Mouse (Mus musculus): ENCODE results near the gene Kcp. TPM values are rescaled to one million over a fixed set of nuclear protein-coding genes. Genes with fewer than 3 reads are reported as not detected.

The Kcp gene
- polyA plus RNA-seq, 1 experiment, result 4.1 TPM

DNA sequence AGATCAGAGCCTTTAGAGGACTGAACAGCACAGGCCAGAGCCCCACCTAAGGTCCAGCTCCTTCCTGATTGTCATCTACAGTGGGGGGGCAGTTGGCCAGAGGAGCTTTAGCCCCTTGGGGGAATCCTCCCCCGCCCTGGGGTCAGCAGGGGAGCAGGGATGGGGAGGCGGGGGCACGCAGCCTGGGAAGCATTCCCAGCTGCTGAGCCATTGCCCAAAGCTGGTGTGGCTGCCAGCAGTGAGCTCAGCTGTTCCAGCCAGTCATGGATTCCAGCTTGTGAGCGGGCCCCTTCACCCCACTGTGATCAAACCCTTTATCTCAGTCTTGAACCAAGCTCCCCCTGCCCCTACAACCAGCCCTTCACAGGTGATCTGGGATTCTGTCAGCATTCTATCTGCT, 68.5 kb downstream of the Kcp start:
- H3K27ac ChIP-seq (ENCODE audit: insufficient read depth, low read length), result no peak overlapping the region
- TF ChIP-seq CTCF (IDR thresholded peaks at IDR 0.05; ENCODE audit: extremely low read depth, insufficient read depth, low read length) (no peak), POLR2A (IDR thresholded peaks at IDR 0.05; ENCODE audit: extremely low read depth, insufficient read depth, low read length) (no peak)
- no peaks in the 10 kb centered on the region for H3K4me1 ChIP-seq (ENCODE audit: control insufficient read depth, insufficient read depth, low read length)
- no peak overlapping the region for H3K4me3 ChIP-seq (ENCODE audit: insufficient read depth, low read length)

DNA sequence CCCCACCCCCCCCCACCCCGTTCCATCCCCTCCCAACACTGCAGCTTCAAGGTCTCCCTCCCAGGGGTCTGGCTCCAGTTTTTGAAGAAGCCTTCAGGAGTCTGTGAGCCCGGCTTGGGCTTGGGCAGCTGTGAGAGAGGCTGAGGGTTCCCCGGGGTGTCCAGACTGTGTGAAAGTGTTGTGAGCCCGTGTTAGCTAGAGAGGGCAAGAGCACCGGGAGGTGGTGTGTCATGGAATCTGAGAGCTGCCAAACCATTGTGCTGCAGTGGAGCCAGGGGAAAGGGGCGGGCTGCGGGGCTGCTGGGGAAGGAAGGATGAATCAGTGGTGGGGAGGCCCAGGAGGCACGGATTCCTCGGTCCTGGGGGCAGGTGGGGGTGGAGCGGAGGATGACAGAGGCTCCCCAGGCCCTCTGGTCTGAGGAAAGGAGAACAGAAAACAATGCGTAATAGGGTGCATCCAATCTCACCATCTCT, 71.3 kb downstream of the Kcp start:
- TF ChIP-seq CTCF (IDR thresholded peaks at IDR 0.05; ENCODE audit: extremely low read depth, insufficient read depth, low read length) (no peak), POLR2A (IDR thresholded peaks at IDR 0.05; ENCODE audit: extremely low read depth, insufficient read depth, low read length) (no peak)
- Histone ChIP-seq H3K27ac (ENCODE audit: insufficient read depth, low read length) (no peak overlapping the region), H3K4me3 (ENCODE audit: insufficient read depth, low read length) (no peak overlapping the region), H3K4me1 (ENCODE audit: control insufficient read depth, insufficient read depth, low read length) (no peaks in the 10 kb centered on the region)

DNA sequence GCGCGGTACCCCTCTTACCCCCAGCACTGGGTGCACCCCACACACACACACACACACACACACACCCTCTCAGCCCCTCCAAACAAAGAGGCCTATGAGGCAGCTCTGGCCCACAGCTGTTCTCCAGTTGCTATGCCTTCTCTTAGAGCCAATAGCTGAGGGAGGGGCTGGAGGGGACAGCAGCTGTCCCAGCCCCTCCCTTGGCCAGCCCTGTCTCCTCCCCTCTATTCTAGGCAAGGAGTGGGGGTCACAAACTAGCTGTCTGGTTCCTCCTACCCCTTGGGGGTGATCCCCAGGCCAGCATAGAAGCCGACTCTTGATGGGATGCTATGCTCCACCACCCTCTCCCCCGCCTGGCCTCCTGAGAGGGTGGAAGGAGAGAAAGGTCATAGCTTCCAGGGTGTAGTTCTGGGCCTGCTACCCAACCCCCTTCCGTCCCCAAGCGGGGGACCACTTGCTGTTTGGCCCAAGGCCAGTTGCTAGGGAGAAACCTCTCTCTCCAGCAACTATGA, 71.8 kb downstream of the Kcp start:
- no peak overlapping the region for H3K27ac ChIP-seq (ENCODE audit: insufficient read depth, low read length)
- H3K4me3 ChIP-seq (ENCODE audit: insufficient read depth, low read length), result no peak overlapping the region
- H3K4me1 ChIP-seq (ENCODE audit: control insufficient read depth, insufficient read depth, low read length), result no peaks in the 10 kb centered on the region
- no peak for TF ChIP-seq CTCF (IDR thresholded peaks at IDR 0.05; ENCODE audit: extremely low read depth, insufficient read depth, low read length)
- no peak for TF ChIP-seq POLR2A (IDR thresholded peaks at IDR 0.05; ENCODE audit: extremely low read depth, insufficient read depth, low read length)

DNA sequence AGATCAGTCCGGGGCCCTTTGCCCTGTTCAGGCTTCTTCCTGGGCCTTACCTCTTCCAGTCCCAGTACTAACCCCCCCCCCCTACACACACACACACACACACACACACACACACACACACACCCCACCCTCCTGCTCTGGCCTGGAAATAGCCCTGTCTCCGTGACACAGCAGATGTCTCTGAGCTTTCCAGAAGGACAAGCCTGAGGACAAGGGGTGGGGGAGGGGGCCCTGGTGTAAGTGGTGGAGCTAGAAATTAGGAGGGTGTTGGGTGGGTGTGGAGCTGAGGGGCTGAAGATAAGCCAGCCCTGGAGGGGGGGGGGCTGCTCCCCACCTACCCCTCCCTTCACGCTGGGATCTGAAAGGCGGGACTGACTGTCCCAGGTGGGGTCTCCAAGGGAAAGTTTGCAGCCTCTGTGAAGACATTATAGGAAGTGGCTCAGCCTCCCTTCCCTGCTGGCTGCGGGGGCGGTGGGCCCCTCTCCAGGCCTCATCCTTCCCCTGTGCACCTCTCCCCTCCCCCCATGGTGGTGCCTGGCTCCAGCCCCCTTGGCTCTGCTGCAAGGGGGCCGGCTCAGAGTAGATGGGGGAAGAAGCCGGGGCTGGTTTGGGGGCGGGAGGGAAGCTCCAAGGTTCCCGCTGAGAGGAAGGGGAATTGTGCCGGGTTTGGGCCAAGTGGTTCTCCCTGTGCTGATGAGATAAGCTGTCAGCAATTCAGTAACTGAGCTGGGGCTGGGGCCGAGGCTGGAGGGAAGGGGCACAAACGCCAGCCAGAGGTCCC, 72.7 kb downstream of the Kcp start:
- no peak overlapping the region for H3K4me3 ChIP-seq (ENCODE audit: insufficient read depth, low read length)

DNA sequence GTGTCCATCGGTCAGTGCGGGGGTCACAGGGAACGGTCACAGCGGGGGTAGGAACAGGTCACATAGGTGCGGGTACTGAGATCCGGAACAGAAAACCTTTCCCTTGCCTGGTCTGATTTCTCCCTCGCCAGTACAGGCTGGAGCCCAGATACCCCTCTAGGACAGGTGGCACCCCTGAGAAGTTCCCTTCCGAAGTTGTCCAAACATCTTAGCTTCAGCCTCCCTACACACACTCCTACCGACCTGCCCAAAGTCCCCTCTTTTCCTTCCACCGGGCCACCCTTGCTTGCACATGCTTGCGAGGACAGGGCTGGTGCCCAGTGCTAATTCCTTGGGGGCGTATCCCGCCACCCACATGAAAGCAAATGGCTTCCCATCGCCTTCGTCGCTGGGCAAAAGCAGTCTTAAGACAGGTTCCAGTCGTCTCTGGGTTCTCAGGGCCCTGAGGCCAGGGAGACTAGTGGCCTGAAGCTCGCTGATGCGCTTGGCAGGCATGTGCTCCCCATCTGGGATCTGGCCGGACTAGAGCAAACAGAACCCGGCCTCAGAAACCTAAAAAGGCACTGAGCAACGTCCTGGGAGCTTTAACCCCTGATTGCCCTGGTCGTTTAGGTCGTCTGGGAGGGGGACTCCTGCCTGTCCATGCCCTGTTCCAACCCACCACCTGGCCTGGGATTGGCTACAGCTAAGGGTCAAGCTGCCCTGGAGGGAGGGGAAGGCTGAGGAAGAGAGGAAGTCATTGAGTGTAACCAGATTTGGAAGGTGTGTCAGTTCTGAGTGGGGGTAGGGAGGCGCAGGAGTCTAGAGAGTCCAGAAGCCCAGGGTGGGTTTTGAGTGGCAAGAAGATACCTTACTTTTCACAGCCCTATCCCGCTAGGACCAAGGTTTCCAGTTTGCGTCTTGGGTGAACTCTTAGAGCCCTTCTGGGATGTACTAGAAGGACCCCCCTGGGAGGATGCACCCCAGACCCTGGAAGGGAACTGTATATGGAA, 73.7 kb downstream of the Kcp start:
- no peak for TF ChIP-seq CTCF (IDR thresholded peaks at IDR 0.05; ENCODE audit: extremely low read depth, insufficient read depth, low read length)
- no peak for TF ChIP-seq POLR2A (IDR thresholded peaks at IDR 0.05; ENCODE audit: extremely low read depth, insufficient read depth, low read length)
- peak overlapping the region; percentile 23; the same call in 1 of the 2 replicates for H3K4me3 ChIP-seq (ENCODE audit: insufficient read depth, low read length)
- H3K4me1 ChIP-seq (ENCODE audit: control insufficient read depth, insufficient read depth, low read length), result no peaks in the 10 kb centered on the region
- H3K27ac ChIP-seq (ENCODE audit: insufficient read depth, low read length), result no peak overlapping the region

More for the DNA sequence above, 72.7 kb downstream of the Kcp start:
- H3K4me1 ChIP-seq (ENCODE audit: control insufficient read depth, insufficient read depth, low read length), result no peaks in the 10 kb centered on the region
- TF ChIP-seq POLR2A (IDR thresholded peaks at IDR 0.05; ENCODE audit: extremely low read depth, insufficient read depth, low read length), result no peak
- no peak for TF ChIP-seq CTCF (IDR thresholded peaks at IDR 0.05; ENCODE audit: extremely low read depth, insufficient read depth, low read length)
- H3K27ac ChIP-seq (ENCODE audit: insufficient read depth, low read length), result no peak overlapping the region

DNA sequence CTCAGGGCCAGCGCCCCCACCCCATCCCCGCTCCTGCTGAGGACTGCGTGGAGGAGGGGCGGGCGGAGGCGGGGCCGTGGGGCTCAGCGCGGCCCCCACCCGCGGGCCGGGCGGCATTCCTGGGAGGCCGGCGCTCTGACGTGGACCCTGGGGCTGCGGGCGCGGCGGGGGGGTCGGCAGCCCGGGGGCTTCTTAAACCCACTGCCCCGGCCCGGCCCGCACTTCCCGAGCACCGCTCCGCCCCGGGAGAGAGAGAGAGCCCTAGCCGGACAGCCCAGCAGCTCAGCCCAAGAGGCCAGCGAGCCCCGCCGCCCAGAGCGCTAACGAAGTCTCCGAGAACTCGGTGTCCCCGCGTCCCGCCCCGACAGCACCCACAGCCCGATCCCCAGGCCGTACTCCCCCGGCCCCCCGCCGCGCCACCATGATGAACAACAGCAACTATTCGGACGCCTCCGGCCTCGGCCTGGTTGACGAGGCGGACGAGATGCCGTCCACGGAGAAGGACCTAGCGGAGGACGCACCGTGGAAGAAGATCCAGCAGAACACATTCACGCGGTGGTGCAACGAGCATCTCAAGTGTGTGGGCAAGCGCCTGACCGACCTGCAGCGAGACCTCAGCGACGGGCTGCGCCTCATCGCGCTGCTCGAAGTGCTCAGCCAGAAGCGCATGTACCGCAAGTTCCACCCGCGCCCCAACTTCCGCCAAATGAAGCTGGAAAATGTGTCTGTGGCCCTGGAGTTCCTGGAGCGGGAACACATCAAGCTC, 74.5 kb downstream of the Kcp start, which contains the start of gene Flnc:
Flnc (plus strand) TSS at position 219 of the 766 bp plus-strand sequence.
- H3K27ac ChIP-seq (ENCODE audit: insufficient read depth, low read length), result no peak within 1 kb of the TSS
- H3K4me3 ChIP-seq (ENCODE audit: insufficient read depth, low read length), result peak within 1 kb of the TSS; percentile 23
- no peaks in the 10 kb centered on the region for H3K4me1 ChIP-seq (ENCODE audit: control insufficient read depth, insufficient read depth, low read length)
- no peak for TF ChIP-seq POLR2A (IDR thresholded peaks at IDR 0.05; ENCODE audit: extremely low read depth, insufficient read depth, low read length)
- TF ChIP-seq CTCF (IDR thresholded peaks at IDR 0.05; ENCODE audit: extremely low read depth, insufficient read depth, low read length), result no peak

DNA sequence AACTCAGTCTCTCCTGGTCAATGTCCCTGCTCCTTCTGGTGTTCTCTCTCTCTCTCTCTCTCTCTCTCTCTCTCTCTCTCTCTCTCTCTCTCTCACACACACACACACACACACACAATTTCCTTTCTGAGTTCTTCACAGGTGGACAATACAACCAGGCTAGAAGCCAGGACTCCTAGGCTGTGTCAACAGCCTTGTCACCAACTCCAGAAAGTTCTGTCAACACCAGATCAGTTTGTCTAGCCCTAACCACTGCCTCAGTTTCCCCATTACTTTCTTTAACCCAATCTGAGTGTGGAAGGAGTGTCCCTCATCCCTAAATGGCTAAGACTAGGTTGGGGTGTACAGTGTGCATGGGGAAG, 75.1 kb downstream of the Kcp start:
- Histone ChIP-seq H3K27ac (ENCODE audit: insufficient read depth, low read length) (no peak overlapping the region), H3K4me3 (ENCODE audit: insufficient read depth, low read length) (no peak overlapping the region; the same call in 1 of the 2 replicates), H3K4me1 (ENCODE audit: control insufficient read depth, insufficient read depth, low read length) (no peaks in the 10 kb centered on the region)
- no peak for TF ChIP-seq POLR2A (IDR thresholded peaks at IDR 0.05; ENCODE audit: extremely low read depth, insufficient read depth, low read length)
- TF ChIP-seq CTCF (IDR thresholded peaks at IDR 0.05; ENCODE audit: extremely low read depth, insufficient read depth, low read length), result no peak

DNA sequence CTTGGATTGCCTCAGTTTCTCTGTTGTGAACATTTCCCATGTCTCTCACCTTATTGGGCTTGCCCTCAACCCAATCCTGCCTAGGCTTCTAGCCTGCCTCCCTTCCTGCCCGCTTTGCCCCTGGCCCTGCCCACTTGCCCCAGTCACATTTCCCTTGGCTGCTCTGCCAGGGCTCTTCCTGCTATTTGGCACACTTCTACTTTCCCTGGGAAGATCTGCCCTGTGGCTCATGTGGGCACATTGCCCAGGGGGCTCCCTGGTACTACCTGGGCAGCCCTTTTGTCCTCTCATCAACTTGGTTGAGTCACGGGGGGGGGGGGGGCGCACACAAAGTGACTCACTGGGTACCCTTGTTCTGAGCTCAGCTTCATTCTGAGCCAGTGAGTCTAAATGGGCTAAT, 75.6 kb downstream of the Kcp start:
- H3K4me3 ChIP-seq (ENCODE audit: insufficient read depth, low read length), result no peak overlapping the region
- TF ChIP-seq CTCF (IDR thresholded peaks at IDR 0.05; ENCODE audit: extremely low read depth, insufficient read depth, low read length), result no peak
- TF ChIP-seq POLR2A (IDR thresholded peaks at IDR 0.05; ENCODE audit: extremely low read depth, insufficient read depth, low read length), result no peak
- no peaks in the 10 kb centered on the region for H3K4me1 ChIP-seq (ENCODE audit: control insufficient read depth, insufficient read depth, low read length)
- H3K27ac ChIP-seq (ENCODE audit: insufficient read depth, low read length), result no peak overlapping the region

DNA sequence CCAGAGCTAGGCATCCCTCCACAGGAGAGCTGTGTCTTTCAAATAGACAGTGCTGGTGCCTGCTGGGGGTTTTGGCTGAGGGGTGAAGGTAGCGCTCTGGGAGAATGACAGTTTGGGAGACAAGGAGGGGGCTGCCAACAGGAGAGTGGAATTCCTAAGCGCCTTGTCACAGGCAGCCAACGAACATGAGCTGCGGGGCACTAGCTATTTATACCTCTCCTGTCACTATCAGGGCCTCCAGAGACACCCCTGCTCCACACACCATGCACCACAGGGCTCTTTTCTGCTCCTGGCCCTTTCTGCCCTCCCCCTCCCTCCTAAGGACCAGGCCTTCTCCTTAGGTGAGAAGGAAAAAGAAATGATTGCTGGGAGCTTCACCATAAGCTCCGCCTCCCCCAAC, 76.3 kb downstream of the Kcp start:
- H3K27ac ChIP-seq (ENCODE audit: insufficient read depth, low read length), result no peak overlapping the region
- TF ChIP-seq POLR2A (IDR thresholded peaks at IDR 0.05; ENCODE audit: extremely low read depth, insufficient read depth, low read length) (no peak), CTCF (IDR thresholded peaks at IDR 0.05; ENCODE audit: extremely low read depth, insufficient read depth, low read length) (no peak)
- no peaks in the 10 kb centered on the region for H3K4me1 ChIP-seq (ENCODE audit: control insufficient read depth, insufficient read depth, low read length)
- H3K4me3 ChIP-seq (ENCODE audit: insufficient read depth, low read length), result no peak overlapping the region

Measured in cortical plate, adult 2 months (tissue).